Mouse (Mus musculus): ENCODE data around the gene Cep128.

GRCm38 (mm10) chr12:91085967-91086366, 298.2 kb downstream of the Cep128 start:
- no peak for TF ChIP-seq POLR2A (IDR thresholded peaks at IDR 0.05; ENCODE audit: control insufficient read depth, extremely low read depth, insufficient read depth, low read length, poor library complexity)
- TF ChIP-seq CTCF (IDR thresholded peaks at IDR 0.05; ENCODE audit: borderline replicate concordance, control insufficient read depth, extremely low read depth, insufficient read depth, low read length, poor library complexity): no peak

Data from thymus, adult 2 months (tissue).